Mouse (Mus musculus) adipose tissue, adult 10 weeks (tissue): ENCODE data around the gene Gm973. TPM values are rescaled to one million over a fixed set of nuclear protein-coding genes. Genes with fewer than 3 reads are reported as not detected.

Source experiments
- polyA plus RNA-seq: library from polyadenylated mRNA; stranded (reverse); fragments of 350-450 nt; fragmentation: Illumina TruSeq; extraction: RNeasy Lipid Tissue Mini Kit (QIAGEN cat#74804); gene quantifications from one replicate; pipeline ENCODE4 v1.2.3, GENCODE M21; 2014; ENCODE audit warnings: low read depth, low replicate concordance

Gene Gm973
- 7.1 TPM for polyA plus RNA-seq

GRCm38 (mm10) chr1:59516026-59516917 lies at the start of gene Gm973:
Gm973 (plus strand) TSS chr1:59516264.

GRCm38 (mm10) chr1:59482331-59482695 lies 33.8 kb upstream of the Gm973 start, which contains the start of gene Fzd7:
Fzd7 (plus strand) TSS chr1:59482424.

GRCm38 (mm10) chr1:59670641-59671168 lies 154.6 kb downstream of the Gm973 start, which contains the start of gene Sumo1:
Sumo1 (minus strand) TSS chr1:59670834.

GRCm38 (mm10) chr1:59684819-59685755 lies 169.0 kb downstream of the Gm973 start, which contains the start of gene Nop58:
Nop58 (plus strand) TSS chr1:59684971.

Other genes starting within 250 kb of the Gm973 start
- 5.9 TPM for gene Fzd7, start 33.8 kb upstream of the Gm973 start, polyA plus RNA-seq
- 111 TPM for gene Sumo1, start 154.6 kb downstream of the Gm973 start, polyA plus RNA-seq
- 50.3 TPM for gene Nop58, start 168.7 kb downstream of the Gm973 start, polyA plus RNA-seq
- gene Bmpr2, start 247.1 kb downstream of the Gm973 start, polyA plus RNA-seq: 12.8 TPM